Mouse (Mus musculus) lung, embryonic 15.5 days (tissue): Measurements from ENCODE around the gene Sult6b2. TPM values are rescaled to one million over a fixed set of nuclear protein-coding genes. Genes with fewer than 3 reads are reported as not detected.

ENCODE experiments used
- ATAC-seq: fragments of 200-750 bp; cut with Nextera tagmentation; 2 replicates; pipeline ENCODE4 v1.8.0; 2017; ENCODE audit warnings: moderate number of reproducible peaks, borderline replicate concordance; ENCODE audit not compliant: low FRiP score, low TSS enrichment; ENCODE audit errors: extremely low read depth
- H3K27ac ChIP-seq: fragments of 300-500 bp; sonication (generic); 2 replicates; pipeline ENCODE4 v1.5.1; 2015; ENCODE audit warnings: moderate library complexity, mild to moderate bottlenecking, inconsistent platforms
- H3K27me3 ChIP-seq: fragments of 300-500 bp; sonication (generic); 2 replicates; pipeline ENCODE4 v1.6.1; 2015; ENCODE audit warnings: inconsistent platforms
- H3K36me3 ChIP-seq: fragments of 300-500 bp; sonication (generic); 2 replicates; pipeline ENCODE4 v1.6.1; 2015; ENCODE audit warnings: inconsistent platforms
- H3K4me1 ChIP-seq: fragments of 300-500 bp; sonication (generic); 2 replicates; pipeline ENCODE4 v1.6.1; 2015; ENCODE audit warnings: inconsistent platforms
- H3K4me2 ChIP-seq: fragments of 300-500 bp; sonication (generic); 2 replicates; pipeline ENCODE4 v1.6.1; 2015; ENCODE audit warnings: inconsistent platforms, mild to moderate bottlenecking, moderate library complexity
- H3K4me3 ChIP-seq: fragments of 300-500 bp; sonication (generic); 2 replicates; pipeline ENCODE4 v1.5.1; 2015; ENCODE audit warnings: mild to moderate bottlenecking, inconsistent platforms
- H3K9ac ChIP-seq: fragments of 300-500 bp; sonication (generic); 2 replicates; pipeline ENCODE4 v1.6.1; 2015; ENCODE audit warnings: inconsistent platforms
- H3K9me3 ChIP-seq: fragments of 300-500 bp; sonication (generic); 2 replicates; pipeline ENCODE4 v1.6.1; 2016; ENCODE audit warnings: inconsistent platforms
- WGBS: fragments of 180-500 bp; shearing (Covaris S2); methylation state at CpG from one replicate; pipeline ENCODE4 v1.1.7; 2015; 5-methylcytosine and 5-hydroxymethylcytosine counted together
- polyA plus RNA-seq: library from polyadenylated mRNA; unstranded; fragments of >200 nt; fragmentation: Nextera tagmentation; extraction: Ambion mirVana; gene quantifications from 2 replicates; pipeline ENCODE4 v1.2.1, GENCODE M21; 2015

Gene Sult6b2
- polyA plus RNA-seq, result not detected in 2 replicates

GRCm38 (mm10) chr6:142804402-142804801 is at the start of gene Sult6b2:
Gene Sult6b2, minus strand, starts transcription at chr6:142804502.
- no peaks in the 10 kb centered on the region for H3K27me3 ChIP-seq
- H3K4me2 ChIP-seq, result no peak within 1 kb of the TSS
- H3K4me1 ChIP-seq, result no peaks in the 10 kb centered on the region
- no peak within 1 kb of the TSS for H3K4me3 ChIP-seq
- no peaks in the 10 kb centered on the region for H3K9me3 ChIP-seq
- no peak within 1 kb of the TSS for H3K9ac ChIP-seq
- no peak within 1 kb of the TSS for H3K27ac ChIP-seq
- ATAC-seq, result no peak
- no peaks in the 10 kb centered on the region for H3K36me3 ChIP-seq

- Histone ChIP-seq H3K27me3 (no peaks in the 10 kb centered on the region), H3K9me3 (no peaks in the 10 kb centered on the region), H3K4me1 (no peaks in the 10 kb centered on the region), H3K9ac (no peak overlapping the region), H3K27ac (no peak overlapping the region), H3K36me3 (no peaks in the 10 kb centered on the region), H3K4me3 (no peak overlapping the region), H3K4me2 (no peak overlapping the region)
- ATAC-seq, result no peak
- WGBS, result 79% methylated on average over 6 of the region's 6 CpGs
These were observed 48.4 kb upstream of the Sult6b2 start for GRCm38 (mm10) chr6:142852419-142853377.

DNA sequence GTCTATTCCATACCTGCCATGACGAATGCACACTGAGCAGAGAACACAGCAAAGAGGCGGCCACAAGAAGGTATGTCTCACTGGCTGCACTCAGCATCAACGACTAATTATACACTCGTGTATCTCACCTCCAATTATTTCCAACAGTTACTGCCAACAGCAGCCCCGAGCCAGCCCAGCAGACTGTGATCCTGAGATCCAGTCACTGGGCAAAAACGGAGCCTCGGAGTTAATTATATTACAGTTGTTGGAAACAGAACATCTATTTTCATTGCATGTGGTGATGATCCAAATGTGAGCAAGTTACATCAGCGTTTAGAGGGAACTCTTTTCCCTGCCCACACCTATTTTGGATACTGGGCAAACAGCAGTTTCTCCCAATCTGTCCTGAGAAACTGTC is 46.1 kb upstream of the Sult6b2 start:
- no peak for ATAC-seq
- no peak overlapping the region for H3K4me2 ChIP-seq
- WGBS, result 75% methylated on average over 8 of the region's 8 CpGs
- H3K36me3 ChIP-seq, result no peaks in the 10 kb centered on the region
- no peaks in the 10 kb centered on the region for H3K27me3 ChIP-seq
- H3K4me3 ChIP-seq, result no peak overlapping the region
- H3K9me3 ChIP-seq, result no peaks in the 10 kb centered on the region
- no peak overlapping the region for H3K27ac ChIP-seq
- H3K4me1 ChIP-seq, result no peaks in the 10 kb centered on the region
- no peak overlapping the region for H3K9ac ChIP-seq

DNA sequence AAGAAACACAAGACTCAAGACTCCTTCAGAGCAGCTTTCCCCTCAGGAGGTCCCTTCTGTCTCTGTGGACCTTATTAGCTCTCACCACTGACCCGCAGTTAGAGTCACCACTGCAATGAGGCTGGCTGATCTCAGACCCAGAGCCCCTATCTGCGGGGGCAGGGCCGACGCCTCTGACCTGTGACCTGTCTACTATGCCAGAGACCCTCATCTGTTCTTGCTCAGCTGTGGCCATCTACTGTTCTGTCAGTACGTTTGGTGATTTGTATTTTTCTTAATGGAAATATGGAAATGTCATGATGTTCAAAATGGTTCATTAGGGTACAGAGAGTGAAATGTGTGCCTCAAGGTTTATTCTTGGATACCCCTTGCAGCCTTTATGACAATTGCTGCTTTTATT is 45.0 kb upstream of the Sult6b2 start:
- H3K4me3 ChIP-seq, result no peak overlapping the region
- H3K9ac ChIP-seq, result no peak overlapping the region
- no peaks in the 10 kb centered on the region for H3K27me3 ChIP-seq
- H3K4me1 ChIP-seq, result no peaks in the 10 kb centered on the region
- H3K9me3 ChIP-seq, result no peaks in the 10 kb centered on the region
- no peaks in the 10 kb centered on the region for H3K36me3 ChIP-seq
- ATAC-seq, result no peak
- no peak overlapping the region for H3K27ac ChIP-seq
- H3K4me2 ChIP-seq, result no peak overlapping the region
- WGBS, result 59% methylated on average over 5 of the region's 5 CpGs

DNA sequence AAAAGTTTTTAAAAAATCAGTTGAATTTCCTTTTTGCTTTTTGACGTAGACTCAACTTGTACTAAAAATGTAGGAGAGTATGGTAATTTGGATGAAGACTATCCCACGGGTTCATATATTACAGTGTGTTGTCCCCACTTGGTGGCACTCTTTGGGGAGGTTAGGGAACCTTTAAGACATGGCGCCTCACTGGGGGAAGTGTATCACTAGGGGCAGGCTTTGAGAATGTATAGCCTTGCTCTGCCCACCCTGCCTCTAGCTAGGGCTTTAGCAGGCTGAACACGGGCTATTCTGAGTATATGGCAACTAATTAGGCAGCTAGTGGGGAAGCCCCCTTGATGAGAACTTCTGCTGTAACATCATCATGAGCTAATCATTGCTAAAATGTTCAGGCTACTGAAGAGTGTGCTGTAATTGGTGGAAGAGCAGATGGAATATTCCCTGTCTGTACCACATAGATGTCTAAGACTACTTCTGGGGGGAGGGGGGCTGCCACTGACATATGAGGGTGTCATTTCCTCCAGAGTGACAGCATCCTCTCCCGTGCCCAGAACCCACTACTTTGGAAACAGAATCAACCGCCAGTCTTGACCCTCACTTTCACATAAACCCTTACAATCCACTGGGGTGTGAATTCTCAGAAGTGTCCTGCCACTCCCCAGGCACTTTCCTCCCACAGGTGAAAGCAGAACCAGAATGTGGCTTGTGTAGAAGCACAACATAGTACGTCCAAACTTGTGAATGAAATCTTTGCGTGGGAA is 43.8 kb upstream of the Sult6b2 start:
- Histone ChIP-seq H3K27ac (no peak overlapping the region), H3K4me1 (no peaks in the 10 kb centered on the region), H3K4me3 (no peak overlapping the region), H3K36me3 (no peaks in the 10 kb centered on the region), H3K4me2 (no peak overlapping the region), H3K27me3 (no peaks in the 10 kb centered on the region), H3K9ac (no peak overlapping the region), H3K9me3 (no peaks in the 10 kb centered on the region)
- no peak for ATAC-seq
- WGBS, result 66% methylated on average over 8 of the region's 8 CpGs

- 88% methylated on average over 4 of the region's 4 CpGs for WGBS
- H3K4me2 ChIP-seq, result no peak overlapping the region
- no peak overlapping the region for H3K4me3 ChIP-seq
- H3K27ac ChIP-seq, result no peak overlapping the region
- H3K36me3 ChIP-seq, result no peaks in the 10 kb centered on the region
- no peaks in the 10 kb centered on the region for H3K9me3 ChIP-seq
- H3K4me1 ChIP-seq, result no peaks in the 10 kb centered on the region
- H3K9ac ChIP-seq, result no peak overlapping the region
- no peaks in the 10 kb centered on the region for H3K27me3 ChIP-seq
- ATAC-seq, result no peak
These were observed 42.6 kb upstream of the Sult6b2 start for GRCm38 (mm10) chr6:142846855-142847254.

DNA sequence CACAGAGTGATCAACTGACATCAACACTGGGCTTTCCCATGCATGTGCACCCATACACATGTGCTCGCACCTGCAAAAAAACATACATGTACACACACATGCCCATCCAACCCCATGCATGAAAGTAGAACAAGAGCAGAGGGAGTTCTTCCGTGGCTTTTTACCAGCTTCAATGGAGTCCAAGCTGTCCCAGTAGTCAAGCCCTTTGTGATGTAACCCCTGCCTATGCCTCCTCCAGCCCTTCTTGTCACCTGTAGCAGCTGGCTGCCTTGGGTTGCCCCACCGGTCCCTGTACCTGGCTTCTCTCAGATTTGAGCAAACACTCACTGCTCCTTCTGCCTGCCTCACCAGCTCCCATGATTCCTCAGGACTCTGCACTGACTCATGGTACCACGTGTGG is 40.8 kb upstream of the Sult6b2 start:
- no peaks in the 10 kb centered on the region for H3K36me3 ChIP-seq
- ATAC-seq, result no peak
- no peak overlapping the region for H3K27ac ChIP-seq
- no peak overlapping the region for H3K9ac ChIP-seq
- no peak overlapping the region for H3K4me2 ChIP-seq
- no peaks in the 10 kb centered on the region for H3K4me1 ChIP-seq
- 76% methylated on average over 4 of the region's 4 CpGs for WGBS
- H3K27me3 ChIP-seq, result no peaks in the 10 kb centered on the region
- no peaks in the 10 kb centered on the region for H3K9me3 ChIP-seq
- H3K4me3 ChIP-seq, result no peak overlapping the region

DNA sequence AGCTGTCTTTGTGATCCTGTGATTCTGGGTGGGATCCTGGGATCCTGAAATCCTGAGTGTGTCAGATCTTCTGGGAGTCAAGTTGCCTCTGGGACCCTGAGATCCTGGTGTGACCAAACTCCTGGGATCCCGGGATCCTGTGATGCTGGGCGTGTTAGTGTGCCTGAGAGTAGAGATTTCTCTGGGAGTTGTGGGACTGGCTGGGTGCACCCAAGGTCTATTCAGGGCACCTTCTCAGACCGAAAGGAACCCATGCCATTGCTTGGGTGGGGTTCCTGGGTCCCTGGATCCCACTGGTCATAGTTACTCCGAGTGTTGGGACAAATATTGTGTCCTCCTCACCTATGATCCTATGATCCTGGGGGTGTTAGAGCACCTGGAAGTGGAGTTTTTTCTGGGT is 39.8 kb upstream of the Sult6b2 start:
- Histone ChIP-seq H3K36me3 (no peaks in the 10 kb centered on the region), H3K4me3 (no peak overlapping the region), H3K27ac (no peak overlapping the region), H3K4me2 (no peak overlapping the region), H3K9me3 (no peaks in the 10 kb centered on the region), H3K4me1 (no peaks in the 10 kb centered on the region), H3K27me3 (no peaks in the 10 kb centered on the region), H3K9ac (no peak overlapping the region)
- 85% methylated on average over 4 of the region's 4 CpGs for WGBS
- ATAC-seq, result no peak

- no peaks in the 10 kb centered on the region for H3K4me1 ChIP-seq
These were observed 34.2 kb upstream of the Sult6b2 start for GRCm38 (mm10) chr6:142838501-142838900.

DNA sequence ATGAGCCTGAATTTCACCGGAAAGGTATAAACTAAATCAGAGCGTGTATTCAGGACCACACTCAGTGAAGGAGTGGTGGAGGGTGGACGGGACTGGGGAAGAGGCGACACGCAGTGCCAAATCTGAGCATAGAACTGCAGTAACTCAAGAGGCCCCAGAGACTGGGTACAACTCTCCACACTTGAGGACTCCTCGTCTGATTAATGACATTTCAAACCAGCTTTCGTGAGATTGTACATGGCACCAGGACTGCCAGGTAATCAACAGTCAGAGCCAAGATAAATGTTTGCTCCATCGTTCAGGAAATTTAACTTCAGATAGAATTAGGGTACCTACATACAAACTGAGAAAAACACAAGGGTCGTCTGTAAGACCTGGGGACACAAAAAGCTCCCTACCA is 33.0 kb upstream of the Sult6b2 start:
- no peak overlapping the region for H3K4me2 ChIP-seq
- H3K36me3 ChIP-seq, result no peaks in the 10 kb centered on the region
- H3K27me3 ChIP-seq, result no peaks in the 10 kb centered on the region
- ATAC-seq, result no peak
- no peaks in the 10 kb centered on the region for H3K9me3 ChIP-seq
- no peak overlapping the region for H3K4me3 ChIP-seq
- no peaks in the 10 kb centered on the region for H3K4me1 ChIP-seq
- 62% methylated on average over 9 of the region's 9 CpGs for WGBS
- H3K9ac ChIP-seq, result no peak overlapping the region
- H3K27ac ChIP-seq, result no peak overlapping the region

More at GRCm38 (mm10) chr6:142838501-142838900, 34.2 kb upstream of the Sult6b2 start:
- H3K27ac ChIP-seq, result no peak overlapping the region
- H3K4me2 ChIP-seq, result no peak overlapping the region
- H3K36me3 ChIP-seq, result no peaks in the 10 kb centered on the region
- H3K9me3 ChIP-seq, result no peaks in the 10 kb centered on the region
- no peak overlapping the region for H3K9ac ChIP-seq
- 100% methylated on average over 1 of the region's 1 CpGs for WGBS
- no peak overlapping the region for H3K4me3 ChIP-seq
- no peak for ATAC-seq
- no peaks in the 10 kb centered on the region for H3K27me3 ChIP-seq

DNA sequence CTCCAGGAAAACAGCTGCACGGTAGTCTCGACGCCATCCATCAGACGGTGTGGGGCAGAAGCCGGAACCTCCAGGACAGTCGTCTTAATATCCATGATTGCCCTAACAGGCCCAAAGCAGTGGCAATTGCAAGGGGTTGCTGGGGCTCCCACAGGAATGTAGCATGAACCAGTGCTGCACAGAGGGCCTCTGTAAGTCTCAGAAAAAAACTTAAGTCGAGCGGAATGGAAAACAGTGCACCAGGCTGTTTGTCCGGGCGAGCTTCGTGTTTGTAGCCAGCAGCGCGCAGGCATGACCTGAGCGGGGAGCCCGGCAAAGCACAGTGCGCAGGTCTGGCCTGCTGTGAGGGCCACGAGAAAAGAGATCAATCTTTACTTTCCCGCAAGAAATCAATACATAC is 31.4 kb upstream of the Sult6b2 start:
- no peak for ATAC-seq
- Histone ChIP-seq H3K9me3 (no peaks in the 10 kb centered on the region), H3K4me3 (no peak overlapping the region), H3K4me2 (no peak overlapping the region), H3K27me3 (0 out of 2 replicates have a peak, but pooled peaks cover 4% of the 10 kb centered on the region), H3K27ac (no peak overlapping the region), H3K9ac (no peak overlapping the region), H3K4me1 (no peaks in the 10 kb centered on the region), H3K36me3 (no peaks in the 10 kb centered on the region)
- WGBS, result 58% methylated on average over 18 of the region's 18 CpGs

- Histone ChIP-seq H3K27me3 (0 out of 2 replicates have a peak, but pooled peaks cover 4% of the 10 kb centered on the region), H3K27ac (no peak overlapping the region), H3K4me3 (no peak overlapping the region), H3K4me2 (no peak overlapping the region), H3K36me3 (no peaks in the 10 kb centered on the region), H3K4me1 (no peaks in the 10 kb centered on the region), H3K9me3 (no peaks in the 10 kb centered on the region), H3K9ac (no peak overlapping the region)
- no peak for ATAC-seq
- WGBS, result 50% methylated on average over 4 of the region's 4 CpGs
These were observed 30.6 kb upstream of the Sult6b2 start for GRCm38 (mm10) chr6:142834911-142835310.
